Mouse (Mus musculus) hindbrain, embryonic 16.5 days (tissue): ENCODE results near the gene Rora. TPM values are rescaled to one million over a fixed set of nuclear protein-coding genes. Genes with fewer than 3 reads are reported as not detected.

ENCODE experiments used
- ATAC-seq: fragments of 200-750 bp; cut with Nextera tagmentation; 2 replicates; pipeline ENCODE4 v1.8.0; 2017; ENCODE audit warnings: moderate TSS enrichment, moderate library complexity
- H3K27ac ChIP-seq: fragments of 300-500 bp; sonication (generic); 2 replicates; pipeline ENCODE4 v1.5.1; 2014; ENCODE audit warnings: low read depth, mild to moderate bottlenecking, control low read depth, low read length, moderate library complexity
- H3K27me3 ChIP-seq: fragments of 300-500 bp; sonication (generic); replicated peaks from 2 replicates; pipeline ENCODE4 v1.6.1; 2014; ENCODE audit warnings: low read length; ENCODE audit not compliant: control insufficient read depth, insufficient read depth
- H3K36me3 ChIP-seq: fragments of 300-500 bp; sonication (generic); 2 replicates; pipeline ENCODE4 v1.6.1; 2014; ENCODE audit warnings: mild to moderate bottlenecking, low read length, moderate library complexity, mixed read lengths; ENCODE audit not compliant: control insufficient read depth, insufficient read depth
- H3K4me1 ChIP-seq: fragments of 300-500 bp; sonication (generic); 2 replicates; pipeline ENCODE4 v1.6.1; 2014; ENCODE audit warnings: low read depth, low read length; ENCODE audit not compliant: control insufficient read depth, insufficient read depth
- H3K4me2 ChIP-seq: fragments of 300-500 bp; sonication (generic); 2 replicates; pipeline ENCODE4 v1.6.1; 2014; ENCODE audit warnings: mild to moderate bottlenecking, low read length, control low read depth, moderate library complexity
- H3K4me3 ChIP-seq: fragments of 300-500 bp; sonication (generic); 2 replicates; pipeline ENCODE4 v1.5.1; 2014; ENCODE audit warnings: mild to moderate bottlenecking, low read length, control low read depth, moderate library complexity
- H3K9ac ChIP-seq: fragments of 300-500 bp; sonication (generic); 2 replicates; pipeline ENCODE4 v1.6.1; 2014; ENCODE audit warnings: low read depth, mild to moderate bottlenecking, control low read depth, low read length, moderate library complexity
- H3K9me3 ChIP-seq: fragments of 300-500 bp; sonication (generic); 2 replicates; pipeline ENCODE4 v1.6.1; 2014; ENCODE audit warnings: mild to moderate bottlenecking, low read length, moderate library complexity; ENCODE audit not compliant: control insufficient read depth
- WGBS: fragments of 180-500 bp; shearing (Covaris S2); extraction: QIAGEN DNeasy Blood & Tissue Kit; methylation state at CpG from one replicate; pipeline ENCODE4 v1.1.7; 2014; 5-methylcytosine and 5-hydroxymethylcytosine counted together
- polyA plus RNA-seq: library from polyadenylated mRNA; unstranded; fragments of >200 nt; fragmentation: Nextera tagmentation; extraction: Ambion mirVana; gene quantifications from 2 replicates; pipeline ENCODE4 v1.2.1, GENCODE M21; 2015

Gene Rora
- polyA plus RNA-seq, 1 experiment from 2014 or later: 38.3 TPM

- Histone ChIP-seq H3K4me2 (no peak overlapping the region), H3K9ac (no peak overlapping the region), H3K4me1 (no peaks in the 10 kb centered on the region; the same call in 1 of the 2 replicates), H3K27me3 (no peaks in the 10 kb centered on the region), H3K9me3 (no peaks in the 10 kb centered on the region), H3K27ac (no peak overlapping the region), H3K36me3 (no peaks in the 10 kb centered on the region), H3K4me3 (no peak overlapping the region)
- 86% methylated on average over 6 of the region's 6 CpGs for WGBS
- no peak for ATAC-seq
Measured at GRCm38 (mm10) chr9:68970074-68970473, 316.5 kb downstream of the Rora start.

GRCm38 (mm10) chr9:68972277-68972676, 318.7 kb downstream of the Rora start:
- Histone ChIP-seq H3K9ac (no peak overlapping the region), H3K4me1 (peaks cover under 1% of the 10 kb centered on the region), H3K36me3 (no peaks in the 10 kb centered on the region), H3K4me2 (no peak overlapping the region), H3K27me3 (no peaks in the 10 kb centered on the region), H3K9me3 (no peaks in the 10 kb centered on the region), H3K4me3 (no peak overlapping the region), H3K27ac (no peak overlapping the region)
- WGBS: 88% methylated on average over 7 of the region's 7 CpGs
- ATAC-seq: no peak

GRCm38 (mm10) chr9:68974517-68974916, 320.9 kb downstream of the Rora start:
- Histone ChIP-seq H3K27me3 (no peaks in the 10 kb centered on the region), H3K27ac (no peak overlapping the region), H3K4me1 (peaks cover 4% of the 10 kb centered on the region; the same call in 1 of the 2 replicates), H3K9ac (no peak overlapping the region), H3K36me3 (no peaks in the 10 kb centered on the region), H3K4me2 (no peak overlapping the region), H3K4me3 (no peak overlapping the region), H3K9me3 (no peaks in the 10 kb centered on the region)
- 94% methylated on average over 2 of the region's 2 CpGs for WGBS
- ATAC-seq: no peak

GRCm38 (mm10) chr9:68976136-68976535, 322.6 kb downstream of the Rora start:
- H3K27ac ChIP-seq: no peak overlapping the region
- H3K9me3 ChIP-seq: no peaks in the 10 kb centered on the region
- 42% methylated on average over 5 of the region's 5 CpGs for WGBS
- H3K27me3 ChIP-seq: no peaks in the 10 kb centered on the region
- H3K4me3 ChIP-seq: no peak overlapping the region
- no peak overlapping the region for H3K4me2 ChIP-seq
- peaks cover 4% of the 10 kb centered on the region; the same call in 1 of the 2 replicates for H3K4me1 ChIP-seq
- H3K9ac ChIP-seq: no peak overlapping the region
- H3K36me3 ChIP-seq: no peaks in the 10 kb centered on the region
- no peak for ATAC-seq

- Histone ChIP-seq H3K4me1 (peaks cover 4% of the 10 kb centered on the region; the same call in 1 of the 2 replicates), H3K9ac (no peak overlapping the region), H3K27ac (no peak overlapping the region), H3K4me2 (no peak overlapping the region), H3K27me3 (no peaks in the 10 kb centered on the region), H3K9me3 (no peaks in the 10 kb centered on the region), H3K36me3 (no peaks in the 10 kb centered on the region), H3K4me3 (no peak overlapping the region)
- WGBS: 60% methylated on average over 4 of the region's 4 CpGs
- ATAC-seq: no peak
Measured at GRCm38 (mm10) chr9:68976851-68977250, 323.3 kb downstream of the Rora start.

GRCm38 (mm10) chr9:68978656-68979055, 325.1 kb downstream of the Rora start:
- Histone ChIP-seq H3K4me2 (no peak overlapping the region), H3K36me3 (no peaks in the 10 kb centered on the region), H3K4me1 (peaks cover 4% of the 10 kb centered on the region; the same call in 1 of the 2 replicates), H3K4me3 (no peak overlapping the region), H3K27me3 (no peaks in the 10 kb centered on the region), H3K9ac (no peak overlapping the region), H3K27ac (no peak overlapping the region), H3K9me3 (no peaks in the 10 kb centered on the region)
- WGBS: 79% methylated on average over 4 of the region's 4 CpGs
- no peak for ATAC-seq

GRCm38 (mm10) chr9:68980041-68980440, 326.5 kb downstream of the Rora start:
- ATAC-seq: no peak
- no peak overlapping the region for H3K27ac ChIP-seq
- H3K36me3 ChIP-seq: no peaks in the 10 kb centered on the region
- 86% methylated on average over 4 of the region's 4 CpGs for whole genome bisulfite sequencing
- H3K9me3 ChIP-seq: no peaks in the 10 kb centered on the region
- H3K4me3 ChIP-seq: no peak overlapping the region
- H3K4me1 ChIP-seq: peaks cover 4% of the 10 kb centered on the region; the same call in 1 of the 2 replicates
- no peak overlapping the region for H3K4me2 ChIP-seq
- no peaks in the 10 kb centered on the region for H3K27me3 ChIP-seq
- H3K9ac ChIP-seq: no peak overlapping the region

- Histone ChIP-seq H3K27ac (no peak overlapping the region), H3K4me1 (peaks cover 6% of the 10 kb centered on the region), H3K9me3 (no peaks in the 10 kb centered on the region), H3K4me3 (no peak overlapping the region), H3K36me3 (no peaks in the 10 kb centered on the region), H3K4me2 (no peak overlapping the region), H3K27me3 (no peaks in the 10 kb centered on the region), H3K9ac (no peak overlapping the region)
- WGBS: 85% methylated on average over 6 of the region's 6 CpGs
- no peak for ATAC-seq
Measured at GRCm38 (mm10) chr9:68985046-68985445, 331.5 kb downstream of the Rora start.

- no peaks in the 10 kb centered on the region for H3K27me3 ChIP-seq
- no peaks in the 10 kb centered on the region for H3K9me3 ChIP-seq
- 33% methylated on average over 3 of the region's 3 CpGs for WGBS
- H3K4me1 ChIP-seq: peaks cover 6% of the 10 kb centered on the region
- H3K9ac ChIP-seq: no peak overlapping the region
- no peak overlapping the region for H3K27ac ChIP-seq
- no peak overlapping the region for H3K4me3 ChIP-seq
- no peak for ATAC-seq
- no peak overlapping the region for H3K4me2 ChIP-seq
- H3K36me3 ChIP-seq: no peaks in the 10 kb centered on the region
Measured at GRCm38 (mm10) chr9:68985796-68986195, 332.2 kb downstream of the Rora start.
